Comparison of ENCODE assay signal across 25 mouse cellular contexts in the genomic region with DNA sequence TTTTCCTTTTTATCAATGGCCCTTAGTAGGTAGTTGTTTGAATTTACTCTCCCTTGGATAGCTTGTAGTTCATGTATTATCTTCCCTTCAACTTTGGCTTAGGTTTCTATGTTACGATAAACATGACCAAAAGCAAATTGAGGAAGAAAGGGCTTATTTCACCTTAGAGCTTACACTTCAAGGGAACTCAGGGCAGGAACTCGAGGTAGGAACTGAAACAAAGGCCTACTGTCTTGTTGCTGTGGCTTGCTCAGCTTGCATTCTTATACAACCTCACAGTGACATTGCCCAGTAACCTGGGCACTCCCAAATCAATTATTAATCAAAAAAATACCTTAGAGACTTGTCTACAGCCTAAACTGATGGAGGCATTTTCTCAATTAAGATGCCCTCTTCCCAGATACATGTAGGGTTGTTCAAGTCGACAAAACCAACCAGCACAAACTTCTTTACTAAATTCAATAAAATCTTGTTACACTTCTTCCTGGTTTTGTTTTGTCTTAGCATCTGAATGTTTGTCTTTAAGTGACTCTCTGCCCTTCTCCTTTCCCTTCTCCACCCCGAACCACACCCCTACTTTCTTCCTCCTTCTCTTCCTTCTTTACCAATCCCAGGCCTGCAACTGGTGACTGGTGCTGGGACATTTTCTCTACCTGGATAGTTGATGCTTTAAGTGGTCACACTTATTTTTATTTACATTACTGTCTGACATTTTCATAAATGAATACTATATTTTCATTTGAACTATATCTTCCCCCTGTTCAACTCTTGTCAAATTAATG. TPM values are rescaled to one million over a fixed set of nuclear protein-coding genes. Genes with fewer than 3 reads are reported as not detected.
DNase-seq lines count a peak whose midpoint lies in the region; ATAC-seq and TF ChIP-seq lines count a peak whose summit lies in the region.
"Had no signal": no experiment of that assay in that cellular context is flagged by ENCODE, and none has a peak within 500 bp of the region (broad histone marks: within the 10 kb centered on the region; RNA-seq: fewer than 3 reads in every experiment).

No protein-coding gene starts in this region.

- no peak for TF ChIP-seq CTCF in spleen, adult 2 months (IDR thresholded peaks at IDR 0.05; ENCODE audit: extremely low read depth, insufficient read depth, insufficient read length, insufficient replicate concordance)

- ATAC-seq in megakaryocyte progenitor cell, adult 5-6 weeks (replicated peaks; ENCODE audit: poor library complexity): peak; percentile 54; the same call in 1 of the 2 replicates
- ATAC-seq: activated CD4-positive, CD25-positive, alpha-beta regulatory T cell, adult 4 months; forebrain, embryonic 13.5 days; forebrain, postnatal 0 days; Patski had no signal

- WGBS in spleen, adult 2 months: 54% methylated on average over 4 of the region's 4 CpGs

- peaks cover 4% of the 10 kb centered on the region for H3K4me1 ChIP-seq in spleen, adult 2 months (ENCODE audit: control insufficient read depth, insufficient read depth, insufficient read length)
- H3K4me1 ChIP-seq: embryonic facial prominence, embryonic 10.5 days; hindbrain, embryonic 10.5 days had no signal

- peak; percentile 69 for DNase-seq in heart, adult 11 months
- no peak for DNase-seq in heart, postnatal 4 days
- DNase-seq in spleen, adult 2 months (ENCODE audit: low read depth in 1 of 2, low spot score in 2 of 2): no peak
- DNase-seq in spleen, postnatal 10 days (ENCODE audit: low spot score in 2 of 2): no peak
- peak; percentile 51 for DNase-seq in splenic B cell, adult 2 months (ENCODE audit: low read depth, low spot score)
- DNase-seq in layer of hippocampus, adult 18-20 months (ENCODE audit: low spot score in 2 of 2): no peak
- DNase-seq in urinary bladder, postnatal 25 days (ENCODE audit: low spot score): no peak
- DNase-seq: adrenal gland, adult 2 months; adrenal gland, postnatal 25 days; cerebellum, adult 18-20 months; cerebellum, adult 9-11 months; cerebellum, postnatal 36 days; forebrain, postnatal 0 days; gastrocnemius, adult 2 months; gastrocnemius, postnatal 25 days; heart, adult 18-20 months; heart, postnatal 10 days had no signal

- no peak for TF ChIP-seq POLR2A in spleen, adult 2 months (IDR thresholded peaks at IDR 0.05; ENCODE audit: low read depth, low read length)

- H3K27ac ChIP-seq in spleen, adult 2 months (ENCODE audit: insufficient read depth, low read length): peak overlapping the region; percentile 35; the same call in 1 of the 2 replicates
- H3K27ac ChIP-seq: embryonic facial prominence, embryonic 10.5 days; forebrain, embryonic 13.5 days; gastrocnemius, adult 2 months; heart, embryonic 10.5 days; hindbrain, embryonic 10.5 days; hindbrain, embryonic 14.5 days had no signal

- no peaks in the 10 kb centered on the region for H3K27me3 ChIP-seq in spleen, adult 2 months (ENCODE audit: control insufficient read depth, insufficient read depth, low read length)
- H3K27me3 ChIP-seq in splenic B cell, adult 2 months (ENCODE audit: control insufficient read depth, insufficient read depth, low read length, poor library complexity, severe bottlenecking): no peaks in the 10 kb centered on the region
- H3K27me3 ChIP-seq: forebrain, embryonic 13.5 days; Patski had no signal

- H3K4me3 ChIP-seq in spleen, adult 2 months (ENCODE audit: extremely low read depth, insufficient read depth, insufficient read length): no peak overlapping the region
- H3K4me3 ChIP-seq: embryonic facial prominence, embryonic 10.5 days; forebrain, embryonic 13.5 days; gastrocnemius, adult 2 months; heart, embryonic 10.5 days; hindbrain, embryonic 10.5 days had no signal

- H3K36me3 ChIP-seq in spleen, adult 2 months (ENCODE audit: control insufficient read depth, insufficient read depth, low read length): peaks cover 2% of the 10 kb centered on the region; the same call in 1 of the 2 replicates
- no peaks in the 10 kb centered on the region for H3K36me3 ChIP-seq in splenic B cell, adult 2 months (ENCODE audit: control insufficient read depth, insufficient read depth, low read length, poor library complexity, severe bottlenecking)
- H3K36me3 ChIP-seq: embryonic facial prominence, embryonic 10.5 days; heart, embryonic 10.5 days; hindbrain, embryonic 10.5 days had no signal

RNA-seq across cellular contexts. Expression of gene Ddhd1, which starts 25.0 kb away (rescaled TPM):
- 10 to 100 TPM; 17.7 to 19.8 TPM for total RNA-seq in heart, postnatal 4 days (2021)
- 10.6 and 12.0 TPM in 2 replicates for polyA plus RNA-seq in spleen, adult 2 months (2012; rRNA removed)
- total RNA-seq in megakaryocyte progenitor cell, adult 5-6 weeks (2015): 18.6 and 18.9 TPM in 2 replicates
- total RNA-seq in megakaryocyte progenitor cell, adult 5-6 weeks (2017): 18.2 and 21.9 TPM in 2 replicates
- total RNA-seq in layer of hippocampus, adult 18-20 months (2021): 10 to 100 TPM; 68.8 to 72.9 TPM

Comparison
In these comparisons a context has a peak if more than half of its experiments do, and no peak if none do; other contexts are left out.
1. DNase-seq: peak in heart, adult 11 months (single experiment) and splenic B cell, adult 2 months (single experiment); none in heart, postnatal 4 days (single experiment), spleen, adult 2 months (0 of 2), spleen, postnatal 10 days (0 of 2), layer of hippocampus, adult 18-20 months (0 of 2) and urinary bladder, postnatal 25 days (single experiment).